Mouse (Mus musculus): ENCODE results near the gene Tulp3. TPM values are rescaled to one million over a fixed set of nuclear protein-coding genes. Genes with fewer than 3 reads are reported as not detected.
A peak's percentile ranks its signal among the peaks of the same experiment; 100 is the strongest.

Gene Tulp3
- polyA plus RNA-seq, 1 experiment from 2014 or later: 11.0 TPM

- peaks cover 10 to 15% of the 10 kb centered on the region in 2 experiments; a peak in 3 of 4 replicates for H3K4me1 ChIP-seq (ENCODE audit: control insufficient read depth in 2 of 2, insufficient read depth in 2 of 2, low read length in 2 of 2)
- H3K27me3 ChIP-seq (ENCODE audit: control insufficient read depth, insufficient read depth, low read length): peaks cover 13% of the 10 kb centered on the region
- no peaks in the 10 kb centered on the region for H3K36me3 ChIP-seq (ENCODE audit: control insufficient read depth, insufficient read depth, low read length)
- H3K4me2 ChIP-seq (ENCODE audit: low read length): no peak overlapping the region; the same call in 1 of the 2 replicates
- no peak overlapping the region for H3K9ac ChIP-seq (ENCODE audit: low read length)
- ATAC-seq (ENCODE audit: insufficient number of reproducible peaks, insufficient read depth, low FRiP score, low read depth): no peak
- H3K4me3 ChIP-seq (ENCODE audit: control insufficient read depth in 1 of 2, insufficient read depth in 1 of 2, low read depth in 1 of 2, low read length in 2 of 2): no peak overlapping the region
- no peak overlapping the region for H3K27ac ChIP-seq (replicated peaks in 1 of 2; ENCODE audit: control insufficient read depth in 1 of 2, insufficient read depth in 1 of 2, low read depth in 2 of 2, low read length in 2 of 2)
- 0 out of 2 replicates have a peak, but pooled peaks cover 4% of the 10 kb centered on the region for H3K9me3 ChIP-seq (ENCODE audit: control insufficient read depth, low read length)
- WGBS: 79% methylated on average over 3 of the region's 3 CpGs
Observed at GRCm38 (mm10) chr6:128301891-128302290, 53.8 kb downstream of the Tulp3 start.

DNA sequence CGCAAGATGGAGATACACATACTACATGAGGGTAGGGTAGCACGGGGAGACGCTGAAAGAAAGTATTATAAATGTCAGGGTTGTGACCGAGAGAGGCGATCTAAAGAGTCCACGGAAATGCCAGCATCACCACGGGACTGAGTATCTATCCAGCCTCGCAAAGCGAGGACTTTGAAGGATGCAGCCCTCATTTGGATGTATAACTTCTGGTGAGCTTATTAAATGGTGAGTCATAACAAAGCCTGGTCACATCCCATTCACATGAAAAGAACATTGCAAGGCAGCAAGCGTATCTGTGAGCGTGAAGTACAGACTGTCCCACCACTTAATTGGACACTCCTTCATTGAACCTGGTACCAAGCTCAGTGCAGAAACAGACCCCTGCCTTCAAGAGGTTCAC is 54.2 kb downstream of the Tulp3 start:
- Histone ChIP-seq H3K4me3 (ENCODE audit: control insufficient read depth in 1 of 2, insufficient read depth in 1 of 2, low read depth in 1 of 2, low read length in 2 of 2) (peak overlapping the region in 1 of 2 experiments; percentile 66; a peak in 2 of 4 replicates), H3K9ac (ENCODE audit: low read length) (peak overlapping the region; percentile 81), H3K27ac (replicated peaks in 1 of 2; ENCODE audit: control insufficient read depth in 1 of 2, insufficient read depth in 1 of 2, low read depth in 2 of 2, low read length in 2 of 2) (no peak overlapping the region), H3K9me3 (ENCODE audit: control insufficient read depth, low read length) (0 out of 2 replicates have a peak, but pooled peaks cover 4% of the 10 kb centered on the region), H3K27me3 (ENCODE audit: control insufficient read depth, insufficient read depth, low read length) (peaks cover 13% of the 10 kb centered on the region), H3K4me2 (ENCODE audit: low read length) (peak overlapping the region; percentile 98), H3K36me3 (ENCODE audit: control insufficient read depth, insufficient read depth, low read length) (no peaks in the 10 kb centered on the region), H3K4me1 (ENCODE audit: control insufficient read depth in 2 of 2, insufficient read depth in 2 of 2, low read length in 2 of 2) (peaks cover 15 to 19% of the 10 kb centered on the region in 2 experiments; a peak in 3 of 4 replicates)
- WGBS: 33% methylated on average over 11 of the region's 11 CpGs
- no peak for ATAC-seq (ENCODE audit: insufficient number of reproducible peaks, insufficient read depth, low FRiP score, low read depth)

- H3K27me3 ChIP-seq (ENCODE audit: control insufficient read depth, insufficient read depth, low read length): peaks cover 13% of the 10 kb centered on the region
- ATAC-seq (ENCODE audit: insufficient number of reproducible peaks, insufficient read depth, low FRiP score, low read depth): peak; percentile 84
- under 1% methylated on average over 80 of the region's 81 CpGs for WGBS
- 0 out of 2 replicates have a peak, but pooled peaks cover 4% of the 10 kb centered on the region for H3K9me3 ChIP-seq (ENCODE audit: control insufficient read depth, low read length)
- peak within 1 kb of the TSS; percentile 67 to 77 for H3K27ac ChIP-seq (replicated peaks in 1 of 2; ENCODE audit: control insufficient read depth in 1 of 2, insufficient read depth in 1 of 2, low read depth in 2 of 2, low read length in 2 of 2)
- H3K9ac ChIP-seq (ENCODE audit: low read length): peak within 1 kb of the TSS; percentile 81
- H3K4me2 ChIP-seq (ENCODE audit: low read length): peak within 1 kb of the TSS; percentile 98
- H3K36me3 ChIP-seq (ENCODE audit: control insufficient read depth, insufficient read depth, low read length): no peaks in the 10 kb centered on the region
- peaks cover 22 to 26% of the 10 kb centered on the region in 2 experiments; a peak in 3 of 4 replicates for H3K4me1 ChIP-seq (ENCODE audit: control insufficient read depth in 2 of 2, insufficient read depth in 2 of 2, low read length in 2 of 2)
- H3K4me3 ChIP-seq (ENCODE audit: control insufficient read depth in 1 of 2, insufficient read depth in 1 of 2, low read depth in 1 of 2, low read length in 2 of 2): peak within 1 kb of the TSS; percentile 66 to 84
Observed at GRCm38 (mm10) chr6:128300134-128301001, 55.3 kb downstream of the Tulp3 start, which contains the start of gene Tead4. Gene Tead4, minus strand, starts transcription at chr6:128300823.

- Histone ChIP-seq H3K27me3 (ENCODE audit: control insufficient read depth, insufficient read depth, low read length) (peaks cover 13% of the 10 kb centered on the region), H3K4me3 (ENCODE audit: control insufficient read depth in 1 of 2, insufficient read depth in 1 of 2, low read depth in 1 of 2, low read length in 2 of 2) (peak overlapping the region; percentile 66 to 84), H3K9me3 (ENCODE audit: control insufficient read depth, low read length) (0 out of 2 replicates have a peak, but pooled peaks cover 4% of the 10 kb centered on the region), H3K4me1 (ENCODE audit: control insufficient read depth in 2 of 2, insufficient read depth in 2 of 2, low read length in 2 of 2) (peaks cover 22 to 26% of the 10 kb centered on the region in 2 experiments; a peak in 3 of 4 replicates), H3K4me2 (ENCODE audit: low read length) (peak overlapping the region; percentile 98), H3K9ac (ENCODE audit: low read length) (peak overlapping the region; percentile 81), H3K27ac (replicated peaks in 1 of 2; ENCODE audit: control insufficient read depth in 1 of 2, insufficient read depth in 1 of 2, low read depth in 2 of 2, low read length in 2 of 2) (peak overlapping the region in 1 of 2 experiments; percentile 77; a peak in 2 of 4 replicates), H3K36me3 (ENCODE audit: control insufficient read depth, insufficient read depth, low read length) (no peaks in the 10 kb centered on the region)
- 1% methylated on average over 25 of the region's 25 CpGs for WGBS
- ATAC-seq (ENCODE audit: insufficient number of reproducible peaks, insufficient read depth, low FRiP score, low read depth): 0 out of 2 replicates have a peak, but pooled peaks have one; percentile 10
Observed at GRCm38 (mm10) chr6:128299292-128300133, 56.1 kb downstream of the Tulp3 start.

- Histone ChIP-seq H3K27ac (replicated peaks in 1 of 2; ENCODE audit: control insufficient read depth in 1 of 2, insufficient read depth in 1 of 2, low read depth in 2 of 2, low read length in 2 of 2) (no peak overlapping the region), H3K27me3 (ENCODE audit: control insufficient read depth, insufficient read depth, low read length) (peaks cover 13% of the 10 kb centered on the region), H3K9ac (ENCODE audit: low read length) (no peak overlapping the region), H3K9me3 (ENCODE audit: control insufficient read depth, low read length) (0 out of 2 replicates have a peak, but pooled peaks cover 4% of the 10 kb centered on the region), H3K4me2 (ENCODE audit: low read length) (peak overlapping the region; percentile 98; the same call in 1 of the 2 replicates), H3K4me1 (ENCODE audit: control insufficient read depth in 2 of 2, insufficient read depth in 2 of 2, low read length in 2 of 2) (peaks cover 22 to 26% of the 10 kb centered on the region in 2 experiments; a peak in 3 of 4 replicates), H3K4me3 (ENCODE audit: control insufficient read depth in 1 of 2, insufficient read depth in 1 of 2, low read depth in 1 of 2, low read length in 2 of 2) (no peak overlapping the region), H3K36me3 (ENCODE audit: control insufficient read depth, insufficient read depth, low read length) (no peaks in the 10 kb centered on the region)
- ATAC-seq (ENCODE audit: insufficient number of reproducible peaks, insufficient read depth, low FRiP score, low read depth): no peak
- WGBS: 46% methylated on average over 7 of the region's 7 CpGs
Observed at GRCm38 (mm10) chr6:128298246-128298645, 57.4 kb downstream of the Tulp3 start.

DNA sequence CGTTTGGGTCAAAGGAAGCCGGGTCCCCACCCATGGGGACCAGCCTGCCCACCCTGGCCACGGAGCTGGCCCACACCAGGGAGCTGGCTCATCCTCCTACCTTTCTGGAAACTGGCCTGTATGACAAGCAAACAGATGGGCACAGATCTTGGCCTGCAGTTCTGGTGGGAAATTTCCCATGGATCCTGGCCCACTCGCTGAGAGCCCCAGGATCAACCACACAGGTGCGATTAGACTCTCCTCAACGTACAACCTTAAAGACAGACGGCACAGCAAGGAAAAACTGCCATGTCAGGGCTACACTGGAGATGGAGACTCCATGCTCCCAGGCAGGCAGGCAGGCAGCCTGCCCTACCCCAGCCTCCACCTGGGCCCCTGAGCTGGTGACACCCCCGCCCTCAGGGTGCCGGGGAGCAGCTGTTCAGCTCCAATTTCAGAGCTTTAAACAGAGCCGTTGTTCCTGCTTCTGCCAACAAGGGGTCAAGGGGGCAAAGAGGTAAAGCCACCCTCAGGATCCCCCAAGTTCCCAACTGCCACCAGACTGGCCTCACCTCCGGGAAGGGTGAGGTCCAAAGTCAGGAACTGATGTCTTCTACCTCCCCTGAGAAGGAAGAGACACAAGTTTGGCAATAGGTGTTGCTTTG is 58.8 kb downstream of the Tulp3 start:
- Histone ChIP-seq H3K36me3 (ENCODE audit: control insufficient read depth, insufficient read depth, low read length) (no peaks in the 10 kb centered on the region), H3K27ac (replicated peaks in 1 of 2; ENCODE audit: control insufficient read depth in 1 of 2, insufficient read depth in 1 of 2, low read depth in 2 of 2, low read length in 2 of 2) (peak overlapping the region; percentile 15 to 21; a peak in 3 of 4 replicates), H3K27me3 (ENCODE audit: control insufficient read depth, insufficient read depth, low read length) (peaks cover 13% of the 10 kb centered on the region), H3K9me3 (ENCODE audit: control insufficient read depth, low read length) (no peaks in the 10 kb centered on the region), H3K4me2 (ENCODE audit: low read length) (0 out of 2 replicates have a peak overlapping the region, but pooled peaks have one; percentile 16), H3K4me1 (ENCODE audit: control insufficient read depth in 2 of 2, insufficient read depth in 2 of 2, low read length in 2 of 2) (peaks cover 21 to 23% of the 10 kb centered on the region in 2 experiments; a peak in 3 of 4 replicates), H3K9ac (ENCODE audit: low read length) (no peak overlapping the region), H3K4me3 (ENCODE audit: control insufficient read depth in 1 of 2, insufficient read depth in 1 of 2, low read depth in 1 of 2, low read length in 2 of 2) (no peak overlapping the region)
- ATAC-seq (ENCODE audit: insufficient number of reproducible peaks, insufficient read depth, low FRiP score, low read depth): no peak
- WGBS: 39% methylated on average over 11 of the region's 11 CpGs

Measured in heart, embryonic 14.5 days (tissue).